Mouse (Mus musculus) frontal cortex, postnatal 36 days (tissue): Measurements from ENCODE around the gene Mpp3.

Experiments used
- DNase-seq, 2 experiments: peaks; one replicate each; pipeline ENCODE4 v3.0.0; 2022; ENCODE audit warnings: low spot score in 2 of 2

Gene Mpp3

GRCm38 (mm10) chr11:101976949-101977348, 51.3 kb downstream of the Mpp3 start:
- no peak for DNase-seq

DNA sequence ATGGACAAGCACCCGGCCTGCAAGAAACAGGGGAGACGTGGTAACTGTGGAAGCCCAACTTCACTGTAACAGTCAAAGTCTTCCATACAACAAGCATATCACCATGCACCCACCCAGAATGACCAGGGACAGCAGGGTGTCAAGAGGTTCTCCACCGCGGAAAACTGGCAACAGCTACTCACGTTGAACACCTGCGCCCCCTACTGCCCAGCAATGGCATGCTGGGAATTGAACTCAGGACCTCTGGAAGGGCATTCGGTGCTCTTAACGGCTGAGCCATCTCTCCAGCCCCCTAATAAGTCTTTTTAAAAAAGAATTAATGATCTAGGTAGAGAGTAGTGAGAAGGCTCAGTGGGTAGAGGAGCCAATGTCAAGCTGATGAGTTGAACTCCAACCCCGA, 53.3 kb downstream of the Mpp3 start:
- no peak for DNase-seq

- no peak for DNase-seq
Measured at GRCm38 (mm10) chr11:101974181-101974580, 54.1 kb downstream of the Mpp3 start.

GRCm38 (mm10) chr11:101973496-101973895, 54.8 kb downstream of the Mpp3 start:
- no peak for DNase-seq

DNA sequence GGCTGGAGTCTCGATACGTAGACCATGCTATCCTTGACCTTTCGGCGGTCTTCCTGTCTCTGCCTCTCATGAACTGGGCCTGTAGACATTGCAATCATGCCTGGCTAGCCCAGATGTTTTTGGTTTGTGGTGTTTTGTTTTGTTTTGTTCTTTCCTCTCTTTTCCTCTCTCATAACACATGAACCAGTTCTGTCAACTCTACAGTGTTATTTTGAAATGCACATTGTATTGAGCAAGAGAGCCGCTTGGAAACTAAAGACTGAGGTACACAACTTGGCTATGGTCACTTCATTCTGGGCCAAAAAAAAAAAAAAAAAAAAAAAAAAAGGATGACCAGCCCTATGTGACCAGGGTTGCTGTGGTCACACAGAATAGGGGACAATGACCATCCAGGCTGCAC, 55.6 kb downstream of the Mpp3 start:
- DNase-seq, result no peak

DNA sequence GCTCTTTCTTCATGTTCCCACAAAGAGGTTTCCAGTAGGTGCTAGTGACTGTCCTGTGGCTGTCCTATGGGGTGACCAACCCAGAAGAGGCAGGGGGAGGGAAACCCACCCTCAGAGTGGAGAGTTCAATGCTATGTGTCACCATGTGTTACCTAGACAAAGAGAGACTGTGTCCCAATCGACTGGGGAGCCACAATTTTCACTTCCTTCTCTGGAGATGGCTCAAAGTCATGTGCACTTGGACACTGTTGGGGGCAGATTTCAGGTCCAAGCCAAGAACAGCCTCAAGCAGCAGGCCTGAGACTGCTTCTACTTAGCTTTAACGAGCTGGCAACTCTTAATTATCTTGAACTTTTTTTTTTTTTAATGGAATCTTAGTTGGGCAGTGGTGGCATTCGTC, 56.2 kb downstream of the Mpp3 start:
- DNase-seq, result no peak

GRCm38 (mm10) chr11:101971410-101971809, 56.9 kb downstream of the Mpp3 start:
- DNase-seq, result no peak

- no peak for DNase-seq
Measured at GRCm38 (mm10) chr11:101969835-101970234, 58.4 kb downstream of the Mpp3 start.

DNA sequence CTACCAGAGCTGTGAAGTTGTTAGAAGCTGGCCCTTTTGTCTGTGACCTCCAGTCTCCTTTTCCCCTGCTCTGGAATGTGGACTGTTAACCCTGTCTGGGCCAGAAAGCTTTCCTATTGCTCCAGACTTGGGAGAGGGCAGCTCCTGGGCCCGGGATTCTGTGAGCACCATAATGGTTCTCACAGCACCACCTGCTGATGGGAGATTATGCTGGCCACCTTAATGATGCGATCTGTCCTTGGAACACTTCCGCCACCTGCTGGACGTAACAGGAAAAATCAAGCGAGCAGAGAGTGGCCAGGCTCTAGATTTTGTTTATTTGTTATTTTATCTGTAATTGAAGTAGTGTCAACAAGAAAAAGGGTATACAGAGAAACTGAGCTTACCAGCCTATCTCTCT, 59.5 kb downstream of the Mpp3 start:
- peak; percentile 83 to 88 for DNase-seq

GRCm38 (mm10) chr11:101968311-101968710, 60.0 kb downstream of the Mpp3 start:
- no peak for DNase-seq

DNA sequence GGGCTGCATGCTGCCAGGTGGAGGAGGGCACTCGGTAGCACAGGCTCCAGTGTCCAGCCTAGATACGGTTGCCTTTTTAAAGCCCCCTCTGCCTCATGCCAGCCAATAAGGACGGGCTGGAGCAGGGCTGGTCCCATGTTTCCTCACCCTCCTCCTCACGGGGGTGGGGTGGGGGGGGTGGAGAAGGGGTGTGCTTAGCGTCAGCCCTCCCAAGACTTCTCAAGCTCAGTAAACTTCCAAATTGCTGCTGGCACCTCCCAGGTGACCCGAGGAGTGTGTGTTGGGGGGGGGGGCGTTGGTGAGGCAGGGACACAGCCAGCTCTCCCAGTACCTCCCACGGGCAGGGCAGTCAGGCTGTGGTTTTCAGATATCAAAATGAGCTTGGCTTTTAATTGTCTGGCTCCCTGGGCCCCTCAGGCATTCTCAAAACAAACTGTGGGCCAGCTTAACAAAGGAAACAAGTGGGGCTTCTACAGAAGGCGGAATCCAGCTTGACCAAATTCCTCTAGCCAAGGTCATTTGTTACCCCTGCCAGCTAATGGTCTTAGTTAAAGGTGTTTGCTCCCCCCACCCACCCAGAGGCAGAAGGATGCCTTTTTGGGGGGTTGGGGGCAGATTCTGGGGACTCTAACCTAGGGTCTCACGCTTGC, 61.2 kb downstream of the Mpp3 start, which contains the start of gene Sost:
TSS of gene Sost (minus strand) at position 51 of the 650 bp plus-strand sequence.
- DNase-seq, result no peak

- DNase-seq, result no peak
Measured at GRCm38 (mm10) chr11:101965553-101965952, 62.7 kb downstream of the Mpp3 start.

DNA sequence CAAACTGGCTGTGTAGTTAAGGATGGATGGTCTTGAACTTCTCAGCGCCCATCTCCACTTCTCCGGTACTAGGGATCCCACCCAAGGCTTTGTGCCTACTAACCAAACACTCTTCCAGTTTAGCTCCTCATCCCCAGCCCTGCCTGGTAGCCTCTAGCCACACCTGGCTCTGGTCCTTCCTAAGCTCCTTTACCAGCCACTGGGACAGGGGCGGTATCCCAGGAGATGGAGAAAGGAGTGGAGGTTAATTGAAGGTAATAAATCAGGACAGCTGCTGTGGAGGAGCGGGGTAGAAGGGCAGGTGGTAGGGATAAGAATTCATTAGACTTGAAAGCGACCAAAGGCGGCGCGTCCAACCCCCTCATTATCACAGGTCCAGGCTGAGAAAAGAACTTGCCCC, 63.6 kb downstream of the Mpp3 start:
- DNase-seq, result no peak

DNA sequence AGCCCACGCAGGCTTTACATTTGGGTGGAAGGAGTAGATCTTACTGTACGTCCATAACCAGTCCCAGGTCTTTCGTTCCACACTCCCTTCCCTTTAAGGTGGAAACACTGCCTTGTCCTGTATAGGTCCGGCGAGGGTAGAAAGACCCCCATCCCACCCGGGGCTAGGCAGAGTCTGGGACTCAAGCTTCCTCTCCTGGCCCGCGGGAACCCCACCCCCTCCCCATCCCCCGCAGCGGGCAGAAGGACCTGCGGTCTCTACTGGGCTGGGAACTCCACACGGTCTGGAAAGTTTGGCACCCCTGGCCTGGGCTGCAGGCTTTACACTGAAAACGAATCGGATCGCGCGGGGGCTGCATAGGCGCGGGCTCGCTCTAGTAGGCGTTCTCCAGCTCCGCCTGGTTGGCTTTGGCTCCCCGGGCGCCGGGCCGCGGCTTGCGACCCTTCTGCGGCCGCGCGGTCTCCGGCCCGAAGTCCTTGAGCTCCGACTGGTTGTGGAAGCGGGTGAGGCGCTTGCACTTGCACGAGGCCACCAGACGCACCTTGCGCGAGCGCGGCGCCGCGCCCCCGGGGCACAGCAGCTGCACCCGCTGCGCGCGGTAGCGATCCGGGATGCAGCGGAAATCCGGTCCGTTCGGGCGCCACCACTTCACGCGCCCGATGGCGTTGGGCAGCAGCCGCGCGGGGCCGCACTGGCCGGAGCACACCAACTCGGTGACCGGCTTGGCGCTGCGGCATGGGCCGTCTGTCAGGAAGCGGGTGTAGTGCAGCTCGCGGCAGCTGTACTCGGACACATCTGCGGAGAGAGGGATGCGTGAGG, 64.6 kb downstream of the Mpp3 start:
- DNase-seq, result no peak

DNA sequence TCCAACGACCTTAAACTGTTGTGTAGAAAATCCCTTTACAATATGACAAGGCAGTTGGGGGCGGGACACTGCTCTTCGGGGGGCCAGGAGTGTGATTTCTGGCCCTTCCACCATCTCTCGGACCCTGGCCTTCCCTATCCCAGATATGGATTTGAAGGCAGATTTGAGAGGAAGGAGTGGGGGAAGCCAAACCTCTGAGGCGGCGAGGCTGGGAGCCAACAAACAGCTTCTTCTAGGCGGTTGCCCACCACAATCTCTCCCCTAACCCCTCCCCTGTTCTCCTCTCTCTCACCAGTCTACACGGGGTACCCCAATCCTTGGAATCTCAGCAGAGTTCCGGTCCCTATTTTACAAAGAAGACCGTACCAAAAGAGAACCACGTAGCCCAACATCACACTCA, 65.2 kb downstream of the Mpp3 start:
- DNase-seq, result no peak

- no peak for DNase-seq
Measured at GRCm38 (mm10) chr11:101957476-101957875, 70.8 kb downstream of the Mpp3 start.

DNA sequence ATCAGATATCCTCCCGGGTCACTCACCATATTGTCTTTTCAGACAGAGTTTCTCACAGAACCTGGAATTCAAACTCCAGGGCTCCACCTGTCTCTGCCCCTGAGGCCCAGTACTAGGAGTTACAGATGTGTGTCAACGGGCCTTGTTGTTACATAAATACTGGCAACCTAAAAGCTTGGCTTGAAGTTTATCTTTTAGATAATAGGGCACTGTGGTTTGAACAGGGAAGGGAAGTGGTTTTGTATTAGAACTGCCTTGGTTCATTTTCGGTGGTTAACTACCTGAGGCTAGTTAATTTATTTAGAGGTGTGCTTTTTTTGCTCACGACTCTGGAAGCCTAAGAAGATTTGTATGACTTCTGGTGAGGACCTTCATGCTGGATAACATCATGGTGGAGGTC, 74.8 kb downstream of the Mpp3 start:
- DNase-seq, result no peak

DNA sequence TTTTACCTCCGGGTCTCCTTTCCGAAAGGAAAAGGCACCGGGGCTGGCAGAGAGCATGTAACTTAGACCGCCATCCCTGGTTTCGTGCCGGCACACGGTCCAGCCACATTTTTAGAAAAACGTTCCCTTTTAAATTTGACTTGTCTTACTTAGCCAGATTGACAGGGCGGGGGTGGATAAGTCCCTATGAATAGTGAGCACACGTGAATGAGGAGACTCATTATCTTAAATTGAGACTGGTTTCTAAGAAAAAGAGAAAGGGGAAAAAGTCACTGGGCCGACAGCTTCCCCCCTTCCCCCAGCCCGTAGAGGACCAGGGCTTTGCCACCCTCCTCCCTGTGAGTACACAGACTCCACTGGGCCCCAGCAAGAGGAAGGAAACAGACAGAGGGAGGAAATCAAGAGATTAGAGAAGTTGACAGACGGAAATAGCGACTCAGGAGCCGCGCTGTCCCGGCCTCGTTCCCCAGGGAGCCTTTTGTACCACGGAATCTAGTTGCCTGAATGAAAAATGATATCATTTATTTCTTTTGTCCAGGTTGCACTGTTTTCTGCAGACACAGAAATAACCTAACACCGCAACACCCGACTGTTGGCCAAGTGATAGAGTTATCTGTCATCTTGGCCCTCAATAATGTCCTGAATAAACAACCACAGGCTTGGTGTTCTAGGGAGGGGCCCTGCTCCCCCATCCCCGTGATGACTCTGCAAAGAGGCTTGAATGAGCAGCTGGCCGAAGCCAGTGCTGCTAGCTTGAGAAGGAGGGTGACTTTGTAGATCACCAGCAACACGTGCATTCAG, 75.5 kb downstream of the Mpp3 start:
- no peak for DNase-seq

DNA sequence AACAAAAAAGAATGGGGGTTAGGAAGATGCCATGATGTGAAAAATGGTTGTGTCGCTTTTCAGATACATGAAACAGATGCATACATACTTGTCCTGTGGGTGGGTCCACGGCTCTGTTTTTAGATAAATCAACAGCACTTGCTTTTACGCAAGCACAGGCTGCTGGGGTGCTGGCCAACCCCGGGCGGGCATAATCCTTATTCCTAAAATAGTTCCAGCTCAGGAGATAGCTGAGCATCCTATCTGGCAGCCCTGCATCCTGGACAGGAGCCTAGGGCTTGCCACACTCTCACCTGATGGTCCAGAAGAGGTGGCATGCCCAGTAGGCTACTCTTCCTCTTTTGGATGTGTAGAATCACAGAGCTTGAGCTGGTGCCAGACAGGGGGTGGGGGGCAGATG, 78.2 kb downstream of the Mpp3 start:
- no peak for DNase-seq
